Mouse (Mus musculus): ENCODE measurements around the gene Ak1. TPM values are rescaled to one million over a fixed set of nuclear protein-coding genes. Genes with fewer than 3 reads are reported as not detected.

Gene Ak1
- polyA plus RNA-seq, 1 experiment from 2014 or later: 108 TPM

DNA sequence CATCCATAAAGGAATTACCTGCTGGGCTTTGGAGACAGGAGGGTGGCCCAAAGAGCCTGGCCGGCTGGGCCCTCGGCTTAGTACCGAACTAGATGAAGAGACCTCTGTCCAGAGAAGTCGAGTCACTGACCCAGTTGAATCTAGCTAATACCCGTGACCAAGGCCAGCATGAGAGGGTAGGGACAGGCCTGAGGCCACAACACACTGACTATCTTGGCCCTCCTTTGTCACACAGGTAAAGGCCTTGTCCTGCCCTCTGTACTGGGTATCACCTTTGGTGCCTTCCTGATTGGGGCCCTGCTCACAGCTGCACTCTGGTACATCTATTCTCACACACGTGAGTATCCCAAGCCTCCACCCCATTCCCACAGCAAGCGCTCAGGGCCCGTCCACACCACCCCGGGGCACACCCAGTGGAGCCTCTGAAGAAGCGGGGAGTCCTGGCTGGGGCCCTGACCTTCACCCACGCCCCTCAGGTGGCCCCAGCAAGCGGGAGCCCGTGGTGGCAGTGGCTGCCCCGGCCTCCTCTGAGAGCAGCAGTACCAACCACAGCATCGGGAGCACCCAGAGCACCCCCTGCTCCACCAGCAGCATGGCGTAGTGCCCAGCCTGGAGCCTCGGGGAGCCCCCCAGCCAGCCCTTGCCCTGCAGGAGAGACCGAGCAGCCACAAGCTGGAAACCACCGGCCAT lies 59.5 kb downstream of the Ak1 start:
- 86% methylated on average over 19 of the region's 19 CpGs for WGBS
- no peak overlapping the region for H3K4me3 ChIP-seq (ENCODE audit: low read depth, low read length)

DNA sequence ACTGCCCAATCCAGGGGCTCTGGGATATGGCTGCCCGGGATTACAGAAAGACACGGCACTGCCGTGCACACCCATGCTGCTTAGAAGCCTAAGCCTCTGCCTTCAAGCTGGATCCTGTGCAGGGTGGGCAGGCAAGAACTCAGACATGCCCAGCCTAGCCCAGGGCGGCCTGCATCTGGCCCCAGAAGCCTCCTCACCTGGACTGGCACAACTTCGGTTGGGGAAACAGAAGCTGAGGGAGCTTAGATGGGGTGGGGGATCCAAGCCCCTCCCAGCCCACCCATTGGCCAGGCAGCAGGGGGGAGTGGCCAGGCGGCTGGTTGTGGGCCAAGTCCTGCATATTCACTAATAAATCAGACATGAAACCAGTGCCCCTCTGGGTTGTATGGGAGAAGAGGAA lies 60.2 kb downstream of the Ak1 start:
- Histone ChIP-seq H3K27me3 (ENCODE audit: control insufficient read depth, insufficient read depth, low read depth, low read length) (no peaks in the 10 kb centered on the region), H3K4me2 (ENCODE audit: low read length) (no peak overlapping the region), H3K4me1 (ENCODE audit: control insufficient read depth, insufficient read depth, low read length) (no peaks in the 10 kb centered on the region), H3K27ac (ENCODE audit: low read length) (no peak overlapping the region), H3K9me3 (replicated peaks; ENCODE audit: control insufficient read depth, low read length, poor library complexity, severe bottlenecking) (no peaks in the 10 kb centered on the region), H3K4me3 (ENCODE audit: low read depth, low read length) (no peak overlapping the region), H3K9ac (ENCODE audit: low read depth, low read length) (no peak overlapping the region), H3K36me3 (ENCODE audit: control insufficient read depth, insufficient read depth, low read length) (peaks cover 30% of the 10 kb centered on the region)
- WGBS: 63% methylated on average over 6 of the region's 6 CpGs
- no peak for ATAC-seq

More for the DNA sequence above, 59.5 kb downstream of the Ak1 start:
- no peaks in the 10 kb centered on the region for H3K4me1 ChIP-seq (ENCODE audit: control insufficient read depth, insufficient read depth, low read length)
- no peak overlapping the region for H3K9ac ChIP-seq (ENCODE audit: low read depth, low read length)
- H3K27me3 ChIP-seq (ENCODE audit: control insufficient read depth, insufficient read depth, low read depth, low read length): no peaks in the 10 kb centered on the region
- peaks cover 23% of the 10 kb centered on the region for H3K36me3 ChIP-seq (ENCODE audit: control insufficient read depth, insufficient read depth, low read length)
- H3K9me3 ChIP-seq (replicated peaks; ENCODE audit: control insufficient read depth, low read length, poor library complexity, severe bottlenecking): no peaks in the 10 kb centered on the region
- ATAC-seq: no peak
- no peak overlapping the region for H3K4me2 ChIP-seq (ENCODE audit: low read length)
- no peak overlapping the region for H3K27ac ChIP-seq (ENCODE audit: low read length)

DNA sequence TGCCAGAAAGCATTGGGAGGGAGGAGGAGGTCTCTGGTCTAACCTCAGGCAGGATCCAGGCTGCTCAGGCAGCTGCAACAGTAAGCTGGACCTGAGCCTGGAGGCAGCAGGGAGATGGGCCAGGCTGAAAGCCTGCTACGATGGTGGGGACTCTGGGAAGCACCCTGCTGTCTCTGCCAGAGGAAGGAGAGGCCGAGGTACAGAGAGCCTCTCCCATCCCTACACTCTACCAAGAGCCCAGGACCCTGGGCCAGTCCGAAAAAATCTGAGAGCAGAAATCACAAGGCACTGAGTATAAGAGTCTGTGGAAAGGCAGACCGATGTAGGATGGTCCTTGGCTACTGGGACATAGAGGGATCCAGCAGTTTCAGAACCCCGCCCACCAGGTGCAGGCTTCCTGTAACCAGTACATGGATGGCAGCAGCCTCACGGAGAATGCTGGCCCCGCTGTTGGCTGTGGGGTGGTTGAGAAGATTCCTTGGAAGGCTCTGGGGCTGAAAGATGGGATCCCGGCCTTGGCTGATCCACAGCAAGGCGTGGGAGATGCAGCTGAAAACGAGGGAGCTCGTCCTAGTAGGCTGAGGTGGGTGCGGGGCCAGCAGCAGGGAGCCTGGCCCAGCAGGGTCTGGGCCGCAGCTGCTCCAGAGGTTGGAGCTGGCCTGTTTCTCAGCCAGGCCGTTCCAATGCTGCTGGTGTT lies 61.3 kb downstream of the Ak1 start:
- Histone ChIP-seq H3K27me3 (ENCODE audit: control insufficient read depth, insufficient read depth, low read depth, low read length) (no peaks in the 10 kb centered on the region), H3K4me1 (ENCODE audit: control insufficient read depth, insufficient read depth, low read length) (no peaks in the 10 kb centered on the region), H3K4me2 (ENCODE audit: low read length) (no peak overlapping the region), H3K36me3 (ENCODE audit: control insufficient read depth, insufficient read depth, low read length) (peaks cover 41% of the 10 kb centered on the region), H3K4me3 (ENCODE audit: low read depth, low read length) (no peak overlapping the region), H3K9me3 (replicated peaks; ENCODE audit: control insufficient read depth, low read length, poor library complexity, severe bottlenecking) (no peaks in the 10 kb centered on the region), H3K27ac (ENCODE audit: low read length) (no peak overlapping the region), H3K9ac (ENCODE audit: low read depth, low read length) (no peak overlapping the region)
- WGBS: 82% methylated on average over 14 of the region's 14 CpGs
- ATAC-seq: no peak

DNA sequence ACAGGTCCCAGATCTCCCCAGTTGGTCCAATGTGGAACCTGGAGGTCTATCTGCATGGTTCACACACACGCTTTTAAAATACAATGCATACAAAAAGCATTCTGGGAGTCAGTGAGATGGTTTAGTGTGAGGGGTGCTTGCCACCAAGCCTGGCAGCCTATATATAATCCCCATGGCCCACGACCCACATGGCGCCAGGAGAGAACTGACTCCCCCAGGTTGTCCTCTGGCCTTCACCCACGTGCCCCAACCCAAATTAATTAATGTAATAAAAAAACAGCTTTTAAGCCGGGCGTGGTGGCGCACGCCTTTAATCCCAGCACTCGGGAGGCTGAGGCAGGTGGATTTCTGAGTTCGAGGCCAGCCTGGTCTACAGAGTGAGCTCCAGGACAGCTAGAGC lies 62.1 kb downstream of the Ak1 start:
- Histone ChIP-seq H3K27me3 (ENCODE audit: control insufficient read depth, insufficient read depth, low read depth, low read length) (no peaks in the 10 kb centered on the region), H3K36me3 (ENCODE audit: control insufficient read depth, insufficient read depth, low read length) (peaks cover 41% of the 10 kb centered on the region), H3K4me1 (ENCODE audit: control insufficient read depth, insufficient read depth, low read length) (no peaks in the 10 kb centered on the region), H3K4me3 (ENCODE audit: low read depth, low read length) (no peak overlapping the region), H3K27ac (ENCODE audit: low read length) (no peak overlapping the region), H3K9ac (ENCODE audit: low read depth, low read length) (no peak overlapping the region), H3K4me2 (ENCODE audit: low read length) (no peak overlapping the region), H3K9me3 (replicated peaks; ENCODE audit: control insufficient read depth, low read length, poor library complexity, severe bottlenecking) (no peaks in the 10 kb centered on the region)
- WGBS: 92% methylated on average over 10 of the region's 10 CpGs
- no peak for ATAC-seq

MicroRNAs encoded within 50 kb of the gene (microRNA counts, 519-probe panel; counts per million panel counts)
- 870 counts per million, percentile 21 among the panel's probes with 10 or more counts for microRNA mmu-miR-1954

Small RNA genes within 50 kb of the gene (microRNA-seq; reads per million reads assigned to microRNA genes)
- gene Gm47291 (not detected), gene Mir1954 (not detected)

Other genes with a start within 250 kb of the Ak1 start
- 117 and 132 TPM in 2 replicates for gene 1110008P14Rik, start 239.8 kb upstream of the Ak1 start, polyA plus RNA-seq (2015; fragmentation: Nextera tagmentation; extraction: Ambion mirVana)
- 0.86 and 1.2 TPM in 2 replicates for gene Lcn2, start 233.5 kb upstream of the Ak1 start, polyA plus RNA-seq (2015; fragmentation: Nextera tagmentation; extraction: Ambion mirVana)
- gene Ptges2, start 225.9 kb upstream of the Ak1 start, polyA plus RNA-seq (2015; fragmentation: Nextera tagmentation; extraction: Ambion mirVana): 50.7 and 51.4 TPM in 2 replicates
- 5.3 and 5.5 TPM in 2 replicates for gene Naif1, start 171.3 kb upstream of the Ak1 start, polyA plus RNA-seq (2015; fragmentation: Nextera tagmentation; extraction: Ambion mirVana)
- 55.1 and 60.1 TPM in 2 replicates for gene Slc25a25, start 170.3 kb upstream of the Ak1 start, polyA plus RNA-seq (2015; fragmentation: Nextera tagmentation; extraction: Ambion mirVana)
- gene Fam102a, start 86.4 kb upstream of the Ak1 start, polyA plus RNA-seq (2015; fragmentation: Nextera tagmentation; extraction: Ambion mirVana): 5.0 and 5.9 TPM in 2 replicates
- 136 TPM in 2 replicates for gene Dpm2, start 50.9 kb upstream of the Ak1 start, polyA plus RNA-seq (2015; fragmentation: Nextera tagmentation; extraction: Ambion mirVana)
- 14.5 and 17.1 TPM in 2 replicates for gene Pip5kl1, start 47.0 kb upstream of the Ak1 start, polyA plus RNA-seq (2015; fragmentation: Nextera tagmentation; extraction: Ambion mirVana)
- 0.52 and 1.1 TPM in 2 replicates for gene 9430097D07Rik, start 46.1 kb upstream of the Ak1 start, polyA plus RNA-seq (2015; fragmentation: Nextera tagmentation; extraction: Ambion mirVana)
- 33.4 and 39.0 TPM in 2 replicates for gene St6galnac4, start 34.7 kb upstream of the Ak1 start, polyA plus RNA-seq (2015; fragmentation: Nextera tagmentation; extraction: Ambion mirVana)
- 26.5 and 36.4 TPM in 2 replicates for gene St6galnac6, start 22.0 kb upstream of the Ak1 start, polyA plus RNA-seq (2015; fragmentation: Nextera tagmentation; extraction: Ambion mirVana)
- 27.2 and 30.3 TPM in 2 replicates for gene Eng, start 24.8 kb downstream of the Ak1 start, polyA plus RNA-seq (2015; fragmentation: Nextera tagmentation; extraction: Ambion mirVana)
- 21.1 and 23.5 TPM in 2 replicates for gene Fpgs, start 82.4 kb downstream of the Ak1 start, polyA plus RNA-seq (2015; fragmentation: Nextera tagmentation; extraction: Ambion mirVana)
- gene Cdk9, start 91.3 kb downstream of the Ak1 start, polyA plus RNA-seq (2015; fragmentation: Nextera tagmentation; extraction: Ambion mirVana): 61.3 and 67.3 TPM in 2 replicates
- 51.1 and 59.3 TPM in 2 replicates for gene Sh2d3c, start 99.3 kb downstream of the Ak1 start, polyA plus RNA-seq (2015; fragmentation: Nextera tagmentation; extraction: Ambion mirVana)
- 3.2 and 3.5 TPM in 2 replicates for gene 6330409D20Rik, start 119.3 kb downstream of the Ak1 start, polyA plus RNA-seq (2015; fragmentation: Nextera tagmentation; extraction: Ambion mirVana)
- 46.9 and 48.5 TPM in 2 replicates for gene Tor2a, start 135.5 kb downstream of the Ak1 start, polyA plus RNA-seq (2015; fragmentation: Nextera tagmentation; extraction: Ambion mirVana)
- 0.68 and 0.80 TPM in 2 replicates for gene Ttc16, start 153.9 kb downstream of the Ak1 start, polyA plus RNA-seq (2015; fragmentation: Nextera tagmentation; extraction: Ambion mirVana)
- gene Ptrh1, start 154.0 kb downstream of the Ak1 start, polyA plus RNA-seq (2015; fragmentation: Nextera tagmentation; extraction: Ambion mirVana): 4.9 and 5.0 TPM in 2 replicates
- 0.82 and 0.99 TPM in 2 replicates for gene Cfap157, start 162.7 kb downstream of the Ak1 start, polyA plus RNA-seq (2015; fragmentation: Nextera tagmentation; extraction: Ambion mirVana)
- gene Stxbp1, start 225.5 kb downstream of the Ak1 start, polyA plus RNA-seq (2015; fragmentation: Nextera tagmentation; extraction: Ambion mirVana): 340 and 389 TPM in 2 replicates

Data from midbrain, embryonic 16.5 days (tissue).